26 mouse cellular contexts compared by ENCODE assay signal in the genomic region with DNA sequence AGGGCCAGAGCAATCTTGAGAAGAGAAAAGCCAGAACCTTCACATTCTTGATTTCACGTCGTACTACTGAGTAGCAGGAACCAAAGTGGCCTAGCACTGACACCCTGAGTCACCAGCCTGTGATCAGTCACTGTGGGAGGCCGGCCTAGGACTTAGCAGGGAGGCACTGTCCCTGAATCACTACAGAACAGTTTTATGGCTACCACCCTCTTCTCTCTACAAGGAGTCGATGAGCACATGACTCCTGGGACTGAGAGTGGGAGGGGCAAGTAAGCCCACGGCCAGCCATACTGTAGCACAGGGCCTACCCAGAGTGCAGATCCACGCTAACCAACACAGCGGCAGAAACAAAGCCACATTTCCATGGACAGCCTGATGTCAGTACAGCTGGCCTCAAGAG.
A peak's percentile ranks its signal among the peaks of the same experiment; 100 is the strongest.
DNase-seq lines count a peak whose midpoint lies in the region; ATAC-seq and TF ChIP-seq lines count a peak whose summit lies in the region.
"Had no signal": no experiment of that assay in that cellular context is flagged by ENCODE, and none has a peak within 500 bp of the region (broad histone marks: within the 10 kb centered on the region; RNA-seq: fewer than 3 reads in every experiment).

No protein-coding gene starts in this region.

- no peaks in the 10 kb centered on the region for H3K27me3 ChIP-seq in intestine, embryonic 14.5 days (replicated peaks; ENCODE audit: control insufficient read depth, insufficient read depth, low read length)
- H3K27me3 ChIP-seq in intestine, postnatal 0 days (replicated peaks; ENCODE audit: control insufficient read depth, insufficient read depth, low read length): no peaks in the 10 kb centered on the region
- no peaks in the 10 kb centered on the region for H3K27me3 ChIP-seq in stomach, postnatal 0 days (ENCODE audit: control insufficient read depth, insufficient read depth, low read length)
- H3K27me3 ChIP-seq: CH12.LX; embryonic facial prominence, embryonic 13.5 days; forebrain, embryonic 15.5 days; limb, embryonic 12.5 days; lung, embryonic 15.5 days; midbrain, embryonic 15.5 days had no signal

- DNase-seq in intestine, embryonic 14.5 days (ENCODE audit: low spot score): no peak
- peak; percentile 27 for DNase-seq in 3T3-L1 (ENCODE audit: low read depth, low spot score)
- DNase-seq in NIH3T3 (ENCODE audit: low read depth): peak; percentile 33
- peak; percentile 52 for DNase-seq in brain, adult 2 months (ENCODE audit: low read depth, low spot score)
- DNase-seq in stomach, postnatal 0 days (ENCODE audit: low spot score): no peak
- DNase-seq in gastrocnemius, postnatal 25 days: no peak
- no peak for DNase-seq in thymus, postnatal 10 days (ENCODE audit: low spot score in 2 of 2)
- DNase-seq: cerebellum, adult 9-10 months; cerebellum, postnatal 36 days; embryo, embryonic 11 days; heart, postnatal 14 days; kidney, adult 18-20 months; kidney, postnatal 25 days; right cerebral cortex, postnatal 4 days; thymus, adult 2 months had no signal

- no peak for TF ChIP-seq CTCF in intestine, postnatal 0 days (IDR thresholded peaks at IDR 0.05; ENCODE audit: low read depth)
- TF ChIP-seq CTCF in stomach, postnatal 0 days (IDR thresholded peaks at IDR 0.05; ENCODE audit: low read depth): no peak

- H3K27ac ChIP-seq in intestine, embryonic 14.5 days (ENCODE audit: low read depth): no peak overlapping the region
- H3K27ac ChIP-seq in intestine, postnatal 0 days (ENCODE audit: low read depth, low read length): no peak overlapping the region
- no peak overlapping the region for H3K27ac ChIP-seq in stomach, postnatal 0 days (replicated peaks)
- H3K27ac ChIP-seq: embryonic facial prominence, embryonic 13.5 days; forebrain, embryonic 10.5 days; forebrain, embryonic 15.5 days; limb, embryonic 12.5 days; lung, embryonic 15.5 days; midbrain, embryonic 10.5 days; midbrain, embryonic 15.5 days had no signal

- no peaks in the 10 kb centered on the region for H3K36me3 ChIP-seq in intestine, embryonic 14.5 days (ENCODE audit: control insufficient read depth, insufficient read depth, low read length)
- no peaks in the 10 kb centered on the region for H3K36me3 ChIP-seq in intestine, postnatal 0 days (ENCODE audit: control insufficient read depth, insufficient read depth)
- H3K36me3 ChIP-seq in stomach, postnatal 0 days (ENCODE audit: control insufficient read depth, insufficient read depth, low read length): no peaks in the 10 kb centered on the region
- H3K36me3 ChIP-seq: embryonic facial prominence, embryonic 13.5 days; forebrain, embryonic 10.5 days; forebrain, embryonic 15.5 days; limb, embryonic 12.5 days; lung, embryonic 15.5 days; midbrain, embryonic 10.5 days; midbrain, embryonic 15.5 days had no signal

- H3K4me3 ChIP-seq in intestine, embryonic 14.5 days (ENCODE audit: low read depth, low read length): no peak overlapping the region
- no peak overlapping the region for H3K4me3 ChIP-seq in intestine, postnatal 0 days (ENCODE audit: low read depth, low read length)
- no peak overlapping the region for H3K4me3 ChIP-seq in stomach, postnatal 0 days (ENCODE audit: low read depth, low read length)
- H3K4me3 ChIP-seq: embryonic facial prominence, embryonic 13.5 days; forebrain, embryonic 10.5 days; forebrain, embryonic 15.5 days; limb, embryonic 12.5 days; lung, embryonic 15.5 days; midbrain, embryonic 10.5 days; midbrain, embryonic 15.5 days had no signal

- H3K4me2 ChIP-seq in intestine, embryonic 14.5 days (ENCODE audit: low read length): no peak overlapping the region
- H3K4me2 ChIP-seq in intestine, postnatal 0 days (replicated peaks; ENCODE audit: low read depth): no peak overlapping the region
- no peak overlapping the region for H3K4me2 ChIP-seq in stomach, postnatal 0 days (replicated peaks; ENCODE audit: low read depth)
- H3K4me2 ChIP-seq: embryonic facial prominence, embryonic 13.5 days; forebrain, embryonic 15.5 days; limb, embryonic 12.5 days; liver, embryonic 11.5 days; lung, embryonic 15.5 days; midbrain, embryonic 15.5 days had no signal

- TF ChIP-seq EP300 in stomach, postnatal 0 days (optimal IDR thresholded peaks at IDR 0.05): no peak

- WGBS in intestine, embryonic 14.5 days: 53% methylated on average over 7 of the region's 7 CpGs
- WGBS in intestine, postnatal 0 days: 55% methylated on average over 7 of the region's 7 CpGs
- WGBS in stomach, postnatal 0 days: 72% methylated on average over 7 of the region's 7 CpGs

- H3K9me3 ChIP-seq in intestine, embryonic 14.5 days (ENCODE audit: control insufficient read depth, low read length): peaks cover 7% of the 10 kb centered on the region; the same call in 1 of the 2 replicates
- no peaks in the 10 kb centered on the region for H3K9me3 ChIP-seq in intestine, postnatal 0 days (ENCODE audit: control insufficient read depth)
- H3K9me3 ChIP-seq in stomach, postnatal 0 days (ENCODE audit: control insufficient read depth, low read length): no peaks in the 10 kb centered on the region
- H3K9me3 ChIP-seq: embryonic facial prominence, embryonic 13.5 days; forebrain, embryonic 15.5 days; limb, embryonic 12.5 days; lung, embryonic 15.5 days; midbrain, embryonic 10.5 days; midbrain, embryonic 15.5 days had no signal

- no peak overlapping the region for H3K9ac ChIP-seq in intestine, embryonic 14.5 days (ENCODE audit: low read length)
- no peak overlapping the region for H3K9ac ChIP-seq in intestine, postnatal 0 days (ENCODE audit: low read depth, low read length)
- no peak overlapping the region for H3K9ac ChIP-seq in stomach, postnatal 0 days (ENCODE audit: low read length)
- H3K9ac ChIP-seq: embryonic facial prominence, embryonic 13.5 days; forebrain, embryonic 15.5 days; limb, embryonic 12.5 days; lung, embryonic 15.5 days; midbrain, embryonic 15.5 days had no signal

- no peaks in the 10 kb centered on the region for H3K4me1 ChIP-seq in intestine, embryonic 14.5 days (replicated peaks; ENCODE audit: control insufficient read depth, insufficient read depth, low read length)
- H3K4me1 ChIP-seq in intestine, postnatal 0 days (replicated peaks; ENCODE audit: control insufficient read depth, insufficient read depth, low read length): no peaks in the 10 kb centered on the region
- no peaks in the 10 kb centered on the region for H3K4me1 ChIP-seq in stomach, postnatal 0 days (replicated peaks; ENCODE audit: control insufficient read depth, insufficient read depth)
- H3K4me1 ChIP-seq: embryonic facial prominence, embryonic 13.5 days; limb, embryonic 12.5 days; lung, embryonic 15.5 days had no signal

- peak; percentile 67 for ATAC-seq in intestine, embryonic 14.5 days (replicated peaks; ENCODE audit: low FRiP score, low TSS enrichment, low read depth)
- no peak for ATAC-seq in intestine, postnatal 0 days
- no peak for ATAC-seq in stomach, postnatal 0 days (ENCODE audit: low FRiP score, low TSS enrichment)
- ATAC-seq: forebrain, embryonic 15.5 days; hindbrain, embryonic 16.5 days; midbrain, embryonic 15.5 days had no signal

Comparison
In these comparisons a context has a peak if more than half of its experiments do, and no peak if none do; other contexts are left out.
1. DNase-seq: peak in 3T3-L1 (single experiment), NIH3T3 (single experiment) and brain, adult 2 months (single experiment); none in intestine, embryonic 14.5 days (single experiment), stomach, postnatal 0 days (single experiment), gastrocnemius, postnatal 25 days (single experiment) and thymus, postnatal 10 days (0 of 2).